Mouse (Mus musculus) heart, adult 2 months (tissue): ENCODE results near the gene Rai1. TPM values are rescaled to one million over a fixed set of nuclear protein-coding genes. Genes with fewer than 3 reads are reported as not detected.
A peak's percentile ranks its signal among the peaks of the same experiment; 100 is the strongest.

ENCODE experiments used
- DNase-seq, 2 experiments: peaks; one replicate each; pipeline ENCODE4 v3.0.0; 2021
- H3K27ac ChIP-seq: fragments of 200-600 bp; 2 replicates; pipeline ENCODE4 v1.8.1; 2022
- H3K27me3 ChIP-seq: fragments of 200-500 bp; 2 replicates; pipeline ENCODE4 v1.6.1; 2012; ENCODE audit warnings: mild to moderate bottlenecking, low read length, inconsistent platforms, mixed read lengths; ENCODE audit not compliant: control insufficient read depth, insufficient read depth
- H3K36me3 ChIP-seq: fragments of 200-500 bp; 2 replicates; pipeline ENCODE4 v1.6.1; 2012; ENCODE audit warnings: low read length, inconsistent platforms; ENCODE audit not compliant: control insufficient read depth, insufficient read depth
- H3K4me1 ChIP-seq: fragments of 200-500 bp; 2 replicates; pipeline ENCODE4 v1.6.1; 2011; ENCODE audit warnings: low read length; ENCODE audit not compliant: control insufficient read depth, insufficient read depth
- H3K4me3 ChIP-seq: fragments of 200-600 bp; 2 replicates; pipeline ENCODE4 v1.8.1; 2022
- H3K79me2 ChIP-seq: fragments of 200-500 bp; replicated peaks from 2 replicates; pipeline ENCODE4 v1.6.1; 2012; ENCODE audit warnings: mild to moderate bottlenecking, inconsistent platforms, low read length, moderate library complexity, mixed read lengths; ENCODE audit not compliant: control insufficient read depth, insufficient read depth
- H3K9ac ChIP-seq: fragments of 200-500 bp; 2 replicates; pipeline ENCODE4 v1.6.1; 2012; ENCODE audit warnings: low read depth, mild to moderate bottlenecking, control low read depth, inconsistent platforms, low read length, mixed read lengths
- CTCF ChIP-seq: fragments of 200-600 bp; IDR thresholded peaks from 2 replicates; pipeline ENCODE4 v1.8.1; 2022; ENCODE audit warnings: antibody characterized with exemption, mild to moderate bottlenecking, moderate library complexity
- EP300 ChIP-seq: fragments of 200-500 bp; IDR thresholded peaks from 2 replicates; pipeline ENCODE4 v1.6.1; 2011; ENCODE audit warnings: low read depth, low read length, control low read depth; ENCODE audit not compliant: insufficient read depth
- POLR2A ChIP-seq: fragments of 200-500 bp; IDR thresholded peaks from 2 replicates; pipeline ENCODE4 v1.6.1; 2011; ENCODE audit warnings: mild to moderate bottlenecking, low read depth, low read length, control low read depth; ENCODE audit not compliant: insufficient read depth
- WGBS: fragments of 180-500 bp; shearing (Covaris S2); methylation state at CpG from one replicate; pipeline ENCODE4 v1.1.7; 2018; 5-methylcytosine and 5-hydroxymethylcytosine counted together
- intact Hi-C: fragments of 180-260 bp; cut with DNase I; formaldehyde crosslinking; loops from one replicate; pipeline ENCODE4 v1.15.1; 2025
- polyA plus RNA-seq: library from polyadenylated mRNA; depleted of rRNA; stranded (reverse); fragments of >200 nt; gene quantifications from 2 replicates; pipeline ENCODE4 v1.2.3, GENCODE M21; 2012
- total RNA-seq, 2 experiments: library from RNA; stranded (reverse); gene quantifications; 2 replicates each; pipeline ENCODE4 v1.2.3; 2021

Rai1 gene
- total and polyA plus RNA-seq, 3 experiments: 20.0 to 26.5 (median 21.8) TPM

- no peaks in the 10 kb centered on the region for H3K27me3 ChIP-seq
- 73% methylated on average over 5 of the region's 5 CpGs for WGBS
- H3K36me3 ChIP-seq: no peaks in the 10 kb centered on the region
- H3K79me2 ChIP-seq: no peaks in the 10 kb centered on the region
- H3K4me3 ChIP-seq: no peak overlapping the region
- no peak overlapping the region for H3K27ac ChIP-seq
- no peak for TF ChIP-seq CTCF
- TF ChIP-seq POLR2A: no peak
- TF ChIP-seq EP300: no peak
- DNase-seq: no peak
- H3K9ac ChIP-seq: no peak overlapping the region
- peaks cover 3% of the 10 kb centered on the region for H3K4me1 ChIP-seq
- intact Hi-C loops: loop anchor here (5.0 kb wide), 1 partner anchor 141 kb away; no protein-coding TSS in a partner anchor
Observed at GRCm38 (mm10) chr11:60196344-60196743, 91.5 kb downstream of the Rai1 start.

GRCm38 (mm10) chr11:60197998-60198619, 93.3 kb downstream of the Rai1 start:
- Histone ChIP-seq H3K4me3 (no peak overlapping the region), H3K9ac (no peak overlapping the region), H3K36me3 (no peaks in the 10 kb centered on the region), H3K27ac (no peak overlapping the region), H3K79me2 (no peaks in the 10 kb centered on the region), H3K4me1 (peaks cover 3% of the 10 kb centered on the region), H3K27me3 (no peaks in the 10 kb centered on the region)
- intact Hi-C loops: loop anchor here (2.0 to 5.0 kb wide), 3 partner anchors 93 to 139 kb away; partner anchors contain the start of gene Rai1
- 68% methylated on average over 24 of the region's 24 CpGs for WGBS
- no peak for TF ChIP-seq EP300
- TF ChIP-seq POLR2A: no peak
- no peak for TF ChIP-seq CTCF
- DNase-seq: no peak

GRCm38 (mm10) chr11:60198651-60199050, 93.8 kb downstream of the Rai1 start:
- H3K36me3 ChIP-seq: no peaks in the 10 kb centered on the region
- intact Hi-C loops: loop anchor here (2.0 to 5.0 kb wide), 3 partner anchors 94 to 139 kb away; partner anchors contain the start of gene Rai1

GRCm38 (mm10) chr11:60199702-60200184, 94.9 kb downstream of the Rai1 start:
- no peak overlapping the region for H3K4me3 ChIP-seq
- peaks cover 3% of the 10 kb centered on the region for H3K4me1 ChIP-seq
- no peaks in the 10 kb centered on the region for H3K79me2 ChIP-seq
- no peaks in the 10 kb centered on the region for H3K36me3 ChIP-seq
- WGBS: 5% methylated on average over 18 of the region's 18 CpGs
- peak; percentile 85; the same call in 1 of the 2 replicates for TF ChIP-seq EP300
- no peak for TF ChIP-seq CTCF
- no peak overlapping the region; the same call in 1 of the 2 replicates for H3K27ac ChIP-seq
- DNase-seq: peak; percentile 89 to 95
- intact Hi-C loops: loop anchor here (1.0 to 5.0 kb wide), 4 partner anchors 93 to 213 kb away; partner anchors contain the start of gene Rai1
- no peak overlapping the region for H3K9ac ChIP-seq
- H3K27me3 ChIP-seq: no peaks in the 10 kb centered on the region

More at GRCm38 (mm10) chr11:60198651-60199050, 93.8 kb downstream of the Rai1 start:
- no peak overlapping the region for H3K9ac ChIP-seq
- H3K4me1 ChIP-seq: peaks cover 3% of the 10 kb centered on the region
- DNase-seq: no peak
- 84% methylated on average over 12 of the region's 12 CpGs for WGBS
- H3K79me2 ChIP-seq: no peaks in the 10 kb centered on the region
- H3K27me3 ChIP-seq: no peaks in the 10 kb centered on the region
- TF ChIP-seq POLR2A (no peak), CTCF (no peak), EP300 (no peak)
- no peak overlapping the region for H3K27ac ChIP-seq
- no peak overlapping the region for H3K4me3 ChIP-seq

- H3K36me3 ChIP-seq: no peaks in the 10 kb centered on the region
- H3K79me2 ChIP-seq: no peaks in the 10 kb centered on the region
- no peak overlapping the region for H3K4me3 ChIP-seq
- WGBS: 88% methylated on average over 11 of the region's 11 CpGs
- H3K9ac ChIP-seq: no peak overlapping the region
- H3K4me1 ChIP-seq: peaks cover 3% of the 10 kb centered on the region
- no peaks in the 10 kb centered on the region for H3K27me3 ChIP-seq
- intact Hi-C loops: loop anchor here (1.0 kb wide), 1 partner anchor 212 kb away; no protein-coding TSS in a partner anchor
- no peak for DNase-seq
- H3K27ac ChIP-seq: no peak overlapping the region
- no peak for TF ChIP-seq EP300
- no peak for TF ChIP-seq POLR2A
- no peak for TF ChIP-seq CTCF
Observed at GRCm38 (mm10) chr11:60200384-60200783, 95.6 kb downstream of the Rai1 start.
